Mouse (Mus musculus) adrenal gland (tissue): Measurements from ENCODE around the gene Runx3.

Source experiments
- intact Hi-C: fragments of 180-260 bp; cut with DNase I; formaldehyde crosslinking; loops from one replicate; pipeline ENCODE4 v1.15.1; 2025

The Runx3 gene

GRCm38 (mm10) chr4:135113656-135114055 lies 6.8 kb upstream of the Runx3 start:
- intact Hi-C loops: no loop called here

DNA sequence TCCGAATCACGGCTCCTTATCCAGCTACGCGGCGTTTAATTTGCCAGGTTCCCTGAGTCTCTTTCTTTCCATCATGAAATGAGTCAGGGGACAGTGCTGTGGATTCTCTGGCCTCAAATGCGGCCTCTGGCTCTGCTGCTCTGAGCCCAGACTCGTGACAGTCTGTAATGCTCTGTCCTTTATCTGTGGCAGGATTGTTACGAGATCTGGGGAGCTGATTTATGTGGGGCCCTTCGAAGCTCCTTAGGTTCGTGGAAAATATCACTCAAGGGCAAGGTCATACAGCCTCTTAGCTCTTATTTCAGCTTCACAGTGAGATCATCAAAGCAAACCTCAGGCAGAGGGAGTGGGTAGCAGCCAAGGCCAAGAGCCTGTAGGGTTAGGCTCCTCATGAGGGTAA lies 6.2 kb upstream of the Runx3 start:
- intact Hi-C loops: no loop called here

DNA sequence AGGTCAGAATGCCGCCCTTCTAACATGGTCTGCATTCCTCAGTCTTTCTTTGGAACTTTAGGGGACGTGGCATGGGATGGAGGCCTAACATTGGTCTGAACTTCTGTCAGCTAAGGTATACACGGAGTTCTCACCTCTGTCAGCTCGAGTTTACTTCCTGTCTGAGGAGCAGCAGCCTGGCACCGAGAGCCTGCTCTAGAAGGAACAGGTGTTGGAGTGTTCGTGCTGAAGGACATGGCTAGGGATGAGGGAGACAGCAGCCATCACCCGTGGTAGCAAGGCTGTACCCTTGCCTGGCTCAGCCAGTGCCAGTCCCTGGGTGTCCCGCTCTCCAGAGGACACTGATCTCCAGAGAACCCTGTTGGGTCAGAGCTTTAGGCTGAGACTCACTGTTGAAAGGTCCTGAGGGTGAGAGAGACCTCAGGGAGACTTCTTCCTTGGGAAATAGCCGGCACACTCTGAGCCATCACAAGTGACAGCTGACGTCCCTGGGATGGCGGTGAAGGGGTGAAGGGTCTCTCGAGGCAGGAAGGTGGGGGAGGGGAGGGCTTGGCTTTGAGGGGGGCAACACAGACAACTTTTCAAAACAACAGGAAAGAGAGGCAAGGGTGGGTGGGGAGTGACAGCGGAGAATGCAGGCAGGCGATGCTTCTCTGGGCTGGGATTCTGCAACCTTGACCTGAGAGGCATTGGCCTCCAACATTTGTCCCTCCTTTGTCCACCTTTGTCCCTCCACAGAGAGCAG lies 4.9 kb upstream of the Runx3 start:
- intact Hi-C loops: no loop called here

GRCm38 (mm10) chr4:135116391-135116790 lies 4.1 kb upstream of the Runx3 start:
- intact Hi-C loops: no loop called here

- intact Hi-C loops: no loop called here
These were observed 2.6 kb upstream of the Runx3 start for GRCm38 (mm10) chr4:135117846-135118245.

DNA sequence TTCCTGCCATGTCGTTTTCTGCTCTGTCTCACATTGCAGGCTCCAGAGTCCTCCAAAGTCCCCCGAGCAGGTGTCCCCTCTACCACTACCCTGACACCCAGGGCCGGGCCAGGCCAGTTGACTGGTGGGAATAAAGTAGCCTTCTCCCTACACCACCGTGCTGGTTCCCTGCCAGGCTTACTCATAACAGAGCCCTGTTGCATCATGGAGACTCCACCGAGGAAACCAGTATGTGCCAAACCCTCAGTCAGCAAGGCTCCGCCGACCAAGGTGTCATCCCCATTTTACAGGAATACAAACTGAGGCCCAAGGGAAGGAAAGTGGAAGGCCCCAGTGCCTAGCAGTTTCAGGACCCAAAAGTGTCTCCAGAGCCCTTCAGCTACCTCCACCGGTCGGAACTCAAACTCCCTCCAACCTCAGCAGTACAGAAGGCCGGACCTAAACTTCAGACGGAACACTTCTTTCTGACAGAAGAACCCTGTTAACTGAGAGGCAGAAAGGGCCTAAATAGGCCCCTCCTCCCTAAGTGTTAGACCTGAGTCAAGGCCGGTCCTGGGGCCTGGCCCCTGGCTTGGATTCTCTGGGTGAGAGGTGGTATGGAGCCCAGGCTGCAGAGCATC lies 1.5 kb upstream of the Runx3 start:
- intact Hi-C loops: no loop called here

GRCm38 (mm10) chr4:135123721-135124120 lies 3.3 kb downstream of the Runx3 start:
- intact Hi-C loops: no loop called here

DNA sequence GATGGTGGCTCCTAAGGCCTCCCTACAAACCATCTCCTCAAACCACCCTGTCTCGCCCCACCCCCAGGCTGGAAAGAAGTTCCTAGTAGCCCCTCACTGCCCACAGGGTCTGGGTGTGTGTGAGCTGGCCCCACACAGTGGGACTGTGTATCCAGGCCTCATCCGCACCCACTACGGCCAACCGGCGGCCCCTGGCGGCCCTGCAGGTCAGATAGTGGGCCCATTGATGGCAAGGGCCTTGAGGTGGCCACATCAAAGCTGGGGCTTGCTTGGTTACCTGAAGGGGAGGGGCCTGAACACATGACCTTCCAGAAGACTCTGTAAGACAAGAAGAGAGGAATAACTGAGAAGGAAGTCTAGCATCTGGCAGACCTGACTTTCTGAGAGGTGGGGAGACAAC lies 4.3 kb downstream of the Runx3 start:
- intact Hi-C loops: no loop called here

GRCm38 (mm10) chr4:135125152-135125551 lies 4.7 kb downstream of the Runx3 start:
- intact Hi-C loops: no loop called here

DNA sequence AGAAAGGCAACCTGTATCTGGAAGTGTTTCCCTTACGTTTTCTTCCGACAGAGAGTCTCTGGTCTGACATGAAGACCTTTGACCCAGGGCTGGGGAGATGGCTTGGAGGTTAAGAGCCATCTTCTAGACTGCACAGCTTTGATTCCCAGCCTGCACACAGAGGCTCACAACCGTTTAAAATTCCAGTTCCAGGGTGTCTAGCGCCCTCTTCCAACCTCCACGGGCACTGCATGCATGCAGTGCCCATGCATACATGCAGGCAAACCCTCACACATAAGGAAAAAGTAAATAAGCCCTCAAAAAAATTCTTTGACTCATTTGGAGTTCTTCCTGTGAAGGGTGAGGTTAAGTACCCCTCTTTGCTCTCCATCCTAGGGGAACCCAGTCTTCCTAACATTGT lies 5.9 kb downstream of the Runx3 start:
- intact Hi-C loops: no loop called here

GRCm38 (mm10) chr4:135128841-135129520 lies 8.5 kb downstream of the Runx3 start:
- intact Hi-C loops: no loop called here

DNA sequence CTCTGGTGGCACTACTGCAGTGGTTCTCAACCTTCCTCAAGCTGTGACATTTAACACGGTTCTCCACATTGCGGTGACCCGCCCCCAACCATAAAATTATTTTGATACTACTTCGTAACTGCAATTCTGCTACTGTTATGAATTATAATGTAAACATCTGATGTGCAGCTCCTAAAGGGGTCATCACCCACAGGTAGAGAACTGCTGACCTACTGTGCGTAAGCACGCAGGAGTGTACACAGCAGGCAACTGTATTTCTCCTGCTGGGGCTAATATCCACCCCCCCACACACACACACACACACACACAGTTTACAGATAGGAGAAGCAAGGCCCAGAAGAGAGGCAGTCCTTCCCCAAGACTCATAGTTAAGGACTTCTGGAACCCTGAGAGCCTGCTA lies 9.7 kb downstream of the Runx3 start:
- intact Hi-C loops: no loop called here

GRCm38 (mm10) chr4:135131145-135131544 lies 10.7 kb downstream of the Runx3 start:
- intact Hi-C loops: no loop called here

DNA sequence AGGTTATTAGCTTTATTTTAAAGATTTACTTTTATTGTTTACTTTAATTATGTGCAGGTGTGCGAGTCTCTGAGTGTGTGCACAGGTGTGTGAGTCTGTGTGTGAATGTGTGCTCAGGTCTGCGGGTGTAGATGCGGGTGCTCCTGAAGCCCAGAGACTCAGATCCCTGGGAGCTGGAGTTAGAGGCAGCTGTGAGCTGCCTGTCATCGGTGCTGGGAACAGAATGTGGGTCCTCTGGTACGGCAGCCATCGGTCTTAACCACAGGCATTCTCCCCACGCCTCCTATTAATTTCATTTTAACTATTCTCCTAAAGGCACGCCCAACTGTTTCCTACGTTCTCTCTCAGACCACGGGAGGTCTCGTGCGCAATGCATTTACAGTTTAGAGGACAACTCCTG lies 12.3 kb downstream of the Runx3 start:
- intact Hi-C loops: no loop called here

DNA sequence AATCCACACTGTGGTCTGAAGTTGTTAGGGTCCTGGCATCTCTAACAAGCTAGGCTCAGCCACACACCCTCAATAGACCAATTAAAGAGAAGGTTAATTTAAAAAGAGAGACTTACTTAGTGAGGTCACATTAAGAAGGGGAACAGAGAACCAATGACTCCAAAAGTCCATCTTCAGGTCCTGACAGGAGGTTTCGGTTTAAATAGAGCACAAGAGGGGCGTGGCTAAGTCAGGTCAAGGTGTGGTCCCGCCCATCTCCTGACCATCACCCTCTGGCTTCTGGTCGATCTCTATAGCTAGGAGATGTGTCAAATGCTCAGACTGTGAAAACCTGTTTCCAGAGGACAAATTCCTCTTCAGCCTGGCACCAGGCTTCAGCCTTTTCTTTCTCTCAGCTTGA lies 13.3 kb downstream of the Runx3 start:
- intact Hi-C loops: no loop called here

DNA sequence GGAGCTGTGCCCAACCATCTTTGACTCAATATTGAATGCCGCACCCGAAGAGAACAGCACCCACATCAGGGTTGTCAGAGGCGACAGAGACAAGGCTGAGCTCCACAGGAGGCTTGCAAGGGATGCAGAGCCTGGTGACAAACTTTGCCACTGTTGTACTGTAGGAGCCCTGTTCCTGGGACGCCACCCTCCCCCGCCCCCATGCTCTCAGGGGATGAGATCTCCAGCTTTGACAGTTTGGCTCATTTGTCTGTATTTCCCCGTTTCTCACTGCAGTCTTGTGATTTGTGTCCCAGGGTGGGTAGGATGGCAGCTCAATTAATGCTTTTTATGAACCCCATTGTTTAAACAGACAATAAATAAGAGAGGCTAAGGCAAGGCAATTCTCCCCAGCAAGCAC lies 14.9 kb downstream of the Runx3 start:
- intact Hi-C loops: no loop called here

DNA sequence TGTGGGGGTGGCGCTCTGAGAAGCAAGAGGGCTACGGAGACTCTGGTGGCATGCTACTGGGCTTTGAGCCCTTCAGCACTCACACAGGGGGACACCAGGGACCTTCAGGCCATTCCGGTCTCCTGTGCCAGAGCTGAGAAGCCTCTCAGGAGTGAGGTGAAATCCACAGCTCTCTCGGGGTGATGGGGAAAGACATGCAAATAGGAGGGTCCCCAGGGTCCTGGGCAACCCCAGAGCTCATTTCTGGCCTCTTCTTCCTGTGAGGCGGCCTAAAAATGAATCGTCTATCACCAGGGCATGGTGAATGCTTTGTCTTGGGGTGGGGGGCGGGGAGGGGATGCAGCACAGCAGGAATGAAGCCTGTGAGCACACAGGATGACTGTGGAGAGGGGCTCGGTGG lies 15.8 kb downstream of the Runx3 start:
- intact Hi-C loops: no loop called here

DNA sequence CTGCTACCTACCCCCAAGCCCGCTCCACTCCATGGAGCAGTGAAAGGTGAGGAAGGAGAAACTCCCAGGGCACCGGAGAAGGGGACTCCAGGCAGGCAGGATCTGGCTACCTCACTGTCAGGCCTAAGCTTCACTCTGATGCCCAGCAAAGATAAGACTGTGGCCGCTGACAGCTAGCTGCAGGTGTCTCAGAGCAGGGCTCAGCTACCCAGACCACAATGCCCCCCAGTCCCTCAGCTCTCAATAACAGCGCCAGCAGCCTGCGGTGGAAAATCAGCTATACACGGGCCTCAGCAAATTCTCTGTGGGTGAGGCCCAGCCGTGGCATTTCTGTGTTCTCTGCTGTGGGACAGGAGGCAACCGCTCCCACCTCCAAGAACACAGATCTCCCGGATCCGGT lies 16.2 kb downstream of the Runx3 start:
- intact Hi-C loops: no loop called here

- intact Hi-C loops: no loop called here
These were observed 20.4 kb downstream of the Runx3 start for GRCm38 (mm10) chr4:135140647-135141515.

- intact Hi-C loops: no loop called here
These were observed 21.3 kb downstream of the Runx3 start for GRCm38 (mm10) chr4:135141720-135142119.

DNA sequence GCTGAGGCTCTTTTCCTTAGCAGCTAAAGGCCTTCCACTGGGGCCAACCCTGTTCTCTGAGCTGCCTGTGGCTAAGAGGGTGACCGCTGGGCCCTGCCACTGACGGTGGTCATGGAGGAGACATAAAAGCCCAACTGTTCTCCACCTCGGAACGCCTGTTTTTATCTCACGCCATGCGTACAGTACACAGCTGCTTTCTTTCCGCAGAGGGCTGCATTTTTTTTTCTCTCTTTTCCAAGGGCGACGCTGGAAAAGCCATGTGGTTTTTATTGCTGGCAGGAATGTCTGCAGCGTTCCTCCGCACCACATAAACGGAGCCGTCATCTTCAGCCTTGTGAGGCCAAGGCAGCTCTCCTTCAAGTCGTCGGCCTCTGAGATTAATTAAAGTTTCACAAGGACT lies 26.3 kb downstream of the Runx3 start:
- intact Hi-C loops: loop anchor here (5.0 kb wide), 1 partner anchor 129 kb away; no protein-coding TSS in a partner anchor

GRCm38 (mm10) chr4:135148660-135149059 lies 28.2 kb downstream of the Runx3 start:
- intact Hi-C loops: loop anchor here (5.0 kb wide), 1 partner anchor 131 kb away; no protein-coding TSS in a partner anchor
